In genomic region chr7:131130021-131130420, GRCm38 (mm10) we compare ENCODE assay signal across 29 mouse cellular contexts. TPM values are rescaled to one million over a fixed set of nuclear protein-coding genes. Genes with fewer than 3 reads are reported as not detected.
A peak's percentile ranks its signal among the peaks of the same experiment; 100 is the strongest.
DNase-seq lines count a peak whose midpoint lies in the region; ATAC-seq and TF ChIP-seq lines count a peak whose summit lies in the region.
"Had no signal": no experiment of that assay in that cellular context is flagged by ENCODE, and none has a peak within 500 bp of the region (broad histone marks: within the 10 kb centered on the region; RNA-seq: fewer than 3 reads in every experiment).

No protein-coding gene starts in this region.

- intact Hi-C loops in heart, postnatal 10 days (cut with DNase I) = no loop called here

- H3K4me3 ChIP-seq in heart, postnatal 0 days (ENCODE audit: low read depth, low read length) = no peak overlapping the region
- H3K4me3 ChIP-seq in lung, embryonic 16.5 days (ENCODE audit: low read length) = no peak overlapping the region
- no peak overlapping the region for H3K4me3 ChIP-seq in embryonic facial prominence, embryonic 10.5 days
- H3K4me3 ChIP-seq: forebrain, embryonic 10.5 days; neural tube, embryonic 12.5 days had no signal

- WGBS in heart, postnatal 0 days = 49% methylated on average over 12 of the region's 12 CpGs
- WGBS in lung, embryonic 16.5 days = 54% methylated on average over 12 of the region's 12 CpGs
- 72% methylated on average over 12 of the region's 12 CpGs for WGBS in embryonic facial prominence, embryonic 10.5 days

- no peak overlapping the region for H3K4me2 ChIP-seq in heart, postnatal 0 days (ENCODE audit: low read depth, low read length)
- no peak overlapping the region for H3K4me2 ChIP-seq in lung, embryonic 16.5 days (ENCODE audit: low read depth, low read length)
- H3K4me2 ChIP-seq: midbrain, embryonic 11.5 days; neural tube, embryonic 12.5 days had no signal

- no peaks in the 10 kb centered on the region for H3K4me1 ChIP-seq in heart, postnatal 0 days (ENCODE audit: control insufficient read depth, insufficient read depth)
- H3K4me1 ChIP-seq in lung, embryonic 16.5 days (replicated peaks; ENCODE audit: control insufficient read depth, insufficient read depth, low read length) = no peaks in the 10 kb centered on the region
- no peaks in the 10 kb centered on the region for H3K4me1 ChIP-seq in embryonic facial prominence, embryonic 10.5 days
- H3K4me1 ChIP-seq: forebrain, embryonic 10.5 days; neural tube, embryonic 12.5 days had no signal

- TF ChIP-seq CTCF in heart, postnatal 0 days (IDR thresholded peaks at IDR 0.05; ENCODE audit: low read depth) = no peak

- no peak overlapping the region for H3K9ac ChIP-seq in heart, postnatal 0 days (replicated peaks; ENCODE audit: low read depth, low read length)
- H3K9ac ChIP-seq in lung, embryonic 16.5 days (ENCODE audit: low read length) = no peak overlapping the region
- H3K9ac ChIP-seq: liver, postnatal 0 days; neural tube, embryonic 12.5 days had no signal

- no peak overlapping the region for H3K27ac ChIP-seq in heart, postnatal 0 days (ENCODE audit: low read depth)
- no peak overlapping the region for H3K27ac ChIP-seq in lung, embryonic 16.5 days (ENCODE audit: low read length)
- no peak overlapping the region for H3K27ac ChIP-seq in embryonic facial prominence, embryonic 10.5 days (replicated peaks)
- H3K27ac ChIP-seq: forebrain, embryonic 10.5 days; neural tube, embryonic 12.5 days had no signal

- 0 out of 2 replicates have a peak, but pooled peaks cover 2% of the 10 kb centered on the region for H3K27me3 ChIP-seq in heart, postnatal 0 days (ENCODE audit: control insufficient read depth, insufficient read depth, low read length)
- H3K27me3 ChIP-seq in lung, embryonic 16.5 days (ENCODE audit: control insufficient read depth, insufficient read depth, low read depth, low read length) = no peaks in the 10 kb centered on the region
- no peaks in the 10 kb centered on the region for H3K27me3 ChIP-seq in embryonic facial prominence, embryonic 10.5 days (replicated peaks; ENCODE audit: low read depth, poor library complexity, severe bottlenecking)
- H3K27me3 ChIP-seq: neural tube, embryonic 12.5 days had no signal

- no peaks in the 10 kb centered on the region for H3K36me3 ChIP-seq in heart, postnatal 0 days (replicated peaks; ENCODE audit: control insufficient read depth, insufficient read depth, low read length)
- no peaks in the 10 kb centered on the region for H3K36me3 ChIP-seq in lung, embryonic 16.5 days (ENCODE audit: control insufficient read depth, insufficient read depth, low read length)
- H3K36me3 ChIP-seq in embryonic facial prominence, embryonic 10.5 days (replicated peaks) = no peaks in the 10 kb centered on the region
- H3K36me3 ChIP-seq: forebrain, embryonic 10.5 days; neural tube, embryonic 12.5 days had no signal

- no peak for TF ChIP-seq EP300 in heart, postnatal 0 days (IDR thresholded peaks at IDR 0.05; ENCODE audit: low read depth)

- H3K9me3 ChIP-seq in heart, postnatal 0 days (replicated peaks; ENCODE audit: control insufficient read depth, low read length) = no peaks in the 10 kb centered on the region
- H3K9me3 ChIP-seq in lung, embryonic 16.5 days (ENCODE audit: control insufficient read depth, low read length) = no peaks in the 10 kb centered on the region
- no peaks in the 10 kb centered on the region for H3K9me3 ChIP-seq in embryonic facial prominence, embryonic 10.5 days
- H3K9me3 ChIP-seq: forebrain, embryonic 10.5 days; neural tube, embryonic 12.5 days had no signal

- ATAC-seq in heart, postnatal 0 days (ENCODE audit: insufficient read depth, low read depth) = peak; percentile 39; the same call in 1 of the 2 replicates
- peak; percentile 67 for ATAC-seq in lung, embryonic 16.5 days (ENCODE audit: low read depth)
- ATAC-seq: CD4-positive, CD25-positive, alpha-beta regulatory T cell, adult 4 months; inflammation-experienced regulatory T-cells, adult 6 months had no signal

- DNase-seq in heart, postnatal 0 days (ENCODE audit: low spot score) = no peak
- no peak for DNase-seq in heart, postnatal 10 days
- DNase-seq in lung, postnatal 4 days = no peak
- DNase-seq in ZHBTc4 (ENCODE audit: low read depth, low spot score) = peak; percentile 77
- DNase-seq in embryonic facial prominence, embryonic 10.5 days (ENCODE audit: low spot score) = peak; percentile 24
- no peak for DNase-seq in right cerebral cortex, postnatal 14 days
- no peak for DNase-seq in MN1 (ENCODE audit: low spot score)
- DNase-seq: adrenal gland, adult 2 months; cerebellum, adult 9-10 months; kidney, postnatal 36 days; liver, postnatal 0 days; right cerebral cortex, adult 18-20 months; thymus, adult 18-20 months had no signal

RNA-seq across cellular contexts. Expression of gene 4933402N03Rik, which starts 16.1 kb away (rescaled TPM):
- not detected in 2 replicates for total RNA-seq in heart, postnatal 0 days (2014; rRNA removed; ENCODE audit: low replicate concordance)
- polyA plus RNA-seq in heart, postnatal 0 days (2015; fragmentation: Nextera tagmentation; extraction: Ambion mirVana) = not detected in 2 replicates
- not detected for total RNA-seq in heart, postnatal 10 days (2021)
- not detected in 2 replicates for polyA plus RNA-seq in lung, embryonic 16.5 days (2015; fragmentation: Nextera tagmentation; extraction: Ambion mirVana)
- not detected in 2 replicates for polyA plus RNA-seq in embryonic facial prominence, embryonic 10.5 days (2016; fragmentation: Nextera tagmentation; extraction: Ambion mirVana)
- total RNA-seq: adrenal gland, adult 2 months; gastrocnemius, adult 8-10 months; granulocyte monocyte progenitor cell, adult 5-6 weeks; hematopoietic stem cell, adult 5-6 weeks; left cerebral cortex, adult 18-20 months; left cerebral cortex, postnatal 36 days; liver, adult 2 months; MEL had no signal
- polyA plus RNA-seq: adrenal gland, adult 2 months; CD4-positive, CD25-positive, alpha-beta regulatory T cell, adult 4 months; cortical plate, adult 2 months; forebrain, embryonic 10.5 days; inflammation-experienced regulatory T-cells, adult 6 months; kidney, embryonic 14.5 days; liver, adult 2 months; liver, postnatal 0 days; midbrain, embryonic 11.5 days; neural tube, embryonic 12.5 days; small intestine, adult 2 months had no signal

RNA-seq across cellular contexts. Expression of gene 5430419D17Rik, which starts 44.2 kb away (rescaled TPM):
- 0.89 and 0.95 TPM in 2 replicates for total RNA-seq in heart, postnatal 0 days (2014; rRNA removed; ENCODE audit: low replicate concordance)
- polyA plus RNA-seq in heart, postnatal 0 days (2015; fragmentation: Nextera tagmentation; extraction: Ambion mirVana) = 0.37 and 0.59 TPM in 2 replicates
- total RNA-seq in heart, postnatal 10 days (2021) = 10 to 100 TPM; 16.8 to 17.3 TPM
- polyA plus RNA-seq in lung, embryonic 16.5 days (2015; fragmentation: Nextera tagmentation; extraction: Ambion mirVana) = 0.01 TPM in 1 of 2 replicates, not detected in the other
- polyA plus RNA-seq in embryonic facial prominence, embryonic 10.5 days (2016; fragmentation: Nextera tagmentation; extraction: Ambion mirVana) = not detected in 2 replicates
- total RNA-seq: adrenal gland, adult 2 months; gastrocnemius, adult 8-10 months; granulocyte monocyte progenitor cell, adult 5-6 weeks; hematopoietic stem cell, adult 5-6 weeks; left cerebral cortex, adult 18-20 months; left cerebral cortex, postnatal 36 days; liver, adult 2 months; MEL had no signal
- polyA plus RNA-seq: adrenal gland, adult 2 months; CD4-positive, CD25-positive, alpha-beta regulatory T cell, adult 4 months; forebrain, embryonic 10.5 days; inflammation-experienced regulatory T-cells, adult 6 months; kidney, embryonic 14.5 days; liver, adult 2 months; liver, postnatal 0 days; midbrain, embryonic 11.5 days; neural tube, embryonic 12.5 days; small intestine, adult 2 months had no signal

Comparison
In these comparisons a context has a peak if more than half of its experiments do, and no peak if none do; other contexts are left out.
1. DNase-seq: peak in ZHBTc4 (single experiment) and embryonic facial prominence, embryonic 10.5 days (single experiment); none in heart, postnatal 0 days (single experiment), heart, postnatal 10 days (0 of 2), lung, postnatal 4 days (0 of 2), right cerebral cortex, postnatal 14 days (single experiment) and MN1 (single experiment).